Mouse (Mus musculus): ENCODE results near the gene N4bp3. TPM values are rescaled to one million over a fixed set of nuclear protein-coding genes. Genes with fewer than 3 reads are reported as not detected.

N4bp3 gene
- polyA plus RNA-seq, 1 experiment from 2014 or later, result 43.9 TPM

DNA sequence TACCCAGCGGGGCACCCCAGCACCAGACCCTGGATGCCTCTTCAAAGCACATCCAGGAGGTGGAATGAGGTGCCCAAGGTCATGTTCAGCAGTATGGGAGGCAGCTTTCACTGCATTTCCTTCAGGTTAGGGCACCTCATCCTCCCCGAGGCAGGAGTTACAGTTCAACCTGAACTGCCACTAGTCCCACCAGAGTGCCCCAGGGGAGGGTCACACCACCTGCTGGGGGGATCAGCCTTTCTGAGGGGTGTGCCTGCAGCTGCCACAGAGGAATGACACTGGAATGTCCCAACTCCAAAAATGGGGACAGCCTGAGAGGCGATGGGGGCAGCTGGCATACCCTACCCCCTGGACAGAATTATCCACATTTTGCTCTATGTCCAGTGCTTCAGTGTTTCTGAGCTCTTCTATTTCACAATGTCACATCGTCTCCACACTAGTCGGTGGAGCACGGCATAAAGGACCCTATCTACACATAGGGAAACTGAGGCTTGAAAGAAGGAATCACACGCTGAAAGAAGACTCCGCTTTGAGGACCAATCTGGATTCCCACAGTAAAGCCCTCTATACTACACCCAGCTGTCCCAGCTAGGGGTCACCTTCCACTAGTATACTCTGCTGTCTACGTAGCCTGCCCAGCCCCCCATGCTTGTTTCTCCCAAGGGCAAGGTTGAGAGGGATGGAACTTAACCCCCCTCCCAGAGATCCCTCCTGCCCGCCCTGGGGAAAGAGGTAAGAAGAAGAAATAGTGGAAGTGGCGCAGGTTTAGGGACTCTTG, 1.3 kb downstream of the N4bp3 start:
- DNase-seq (ENCODE audit: low spot score), result no peak
- WGBS, result 37% methylated on average over 11 of the region's 11 CpGs
- Histone ChIP-seq H3K36me3 (ENCODE audit: insufficient read depth, low read length) (no peaks in the 10 kb centered on the region), H3K9ac (replicated peaks; ENCODE audit: low read depth) (peak overlapping the region; percentile 74), H3K4me3 (ENCODE audit: low read depth, low read length) (peak overlapping the region; percentile 69), H3K4me1 (ENCODE audit: insufficient read depth, low read depth, low read length) (peaks cover 8% of the 10 kb centered on the region; the same call in 1 of the 2 replicates), H3K4me2 (replicated peaks; ENCODE audit: low read depth, low read length) (peak overlapping the region; percentile 91), H3K9me3 (ENCODE audit: low read length) (no peaks in the 10 kb centered on the region), H3K27me3 (replicated peaks; ENCODE audit: insufficient read depth, low read length) (no peaks in the 10 kb centered on the region), H3K27ac (ENCODE audit: low read length) (peak overlapping the region; percentile 83)
- TF ChIP-seq CTCF (IDR thresholded peaks at IDR 0.05), result no peak
- TF ChIP-seq EP300 (IDR thresholded peaks at IDR 0.05), result no peak
- no peak for ATAC-seq

DNA sequence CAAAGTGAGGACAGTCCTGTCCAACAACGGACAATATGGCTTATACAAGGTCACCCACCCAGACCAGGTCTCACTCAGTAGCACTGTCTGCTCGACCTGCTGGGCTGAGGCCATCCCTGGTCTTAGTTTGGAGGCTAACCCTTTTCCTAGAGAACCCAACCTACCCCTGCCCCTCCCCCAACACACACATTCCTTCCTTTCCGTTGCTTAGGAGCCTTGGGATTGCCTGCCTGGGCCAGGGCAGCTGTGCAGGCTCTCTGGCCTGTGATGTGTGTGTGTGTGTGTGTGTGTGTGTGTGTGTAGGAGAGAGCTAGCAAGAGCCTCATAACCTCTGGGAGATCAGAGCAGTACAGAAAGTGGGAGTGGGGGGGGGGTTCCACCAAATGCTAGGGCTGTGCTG, 2.1 kb downstream of the N4bp3 start:
- no peaks in the 10 kb centered on the region for H3K36me3 ChIP-seq (ENCODE audit: insufficient read depth, low read length)
- TF ChIP-seq CTCF (IDR thresholded peaks at IDR 0.05) (no peak), EP300 (IDR thresholded peaks at IDR 0.05) (no peak)
- no peaks in the 10 kb centered on the region for H3K27me3 ChIP-seq (replicated peaks; ENCODE audit: insufficient read depth, low read length)
- H3K4me1 ChIP-seq (ENCODE audit: insufficient read depth, low read depth, low read length), result peaks cover 8% of the 10 kb centered on the region; the same call in 1 of the 2 replicates
- H3K4me2 ChIP-seq (replicated peaks; ENCODE audit: low read depth, low read length), result peak overlapping the region; percentile 91
- peak; percentile 53 for DNase-seq (ENCODE audit: low spot score)
- peak overlapping the region; percentile 74 for H3K9ac ChIP-seq (replicated peaks; ENCODE audit: low read depth)
- H3K27ac ChIP-seq (ENCODE audit: low read length), result peak overlapping the region; percentile 83
- no peak for ATAC-seq
- WGBS, result 17% methylated on average over 3 of the region's 3 CpGs
- H3K9me3 ChIP-seq (ENCODE audit: low read length), result no peaks in the 10 kb centered on the region
- H3K4me3 ChIP-seq (ENCODE audit: low read depth, low read length), result peak overlapping the region; percentile 69

DNA sequence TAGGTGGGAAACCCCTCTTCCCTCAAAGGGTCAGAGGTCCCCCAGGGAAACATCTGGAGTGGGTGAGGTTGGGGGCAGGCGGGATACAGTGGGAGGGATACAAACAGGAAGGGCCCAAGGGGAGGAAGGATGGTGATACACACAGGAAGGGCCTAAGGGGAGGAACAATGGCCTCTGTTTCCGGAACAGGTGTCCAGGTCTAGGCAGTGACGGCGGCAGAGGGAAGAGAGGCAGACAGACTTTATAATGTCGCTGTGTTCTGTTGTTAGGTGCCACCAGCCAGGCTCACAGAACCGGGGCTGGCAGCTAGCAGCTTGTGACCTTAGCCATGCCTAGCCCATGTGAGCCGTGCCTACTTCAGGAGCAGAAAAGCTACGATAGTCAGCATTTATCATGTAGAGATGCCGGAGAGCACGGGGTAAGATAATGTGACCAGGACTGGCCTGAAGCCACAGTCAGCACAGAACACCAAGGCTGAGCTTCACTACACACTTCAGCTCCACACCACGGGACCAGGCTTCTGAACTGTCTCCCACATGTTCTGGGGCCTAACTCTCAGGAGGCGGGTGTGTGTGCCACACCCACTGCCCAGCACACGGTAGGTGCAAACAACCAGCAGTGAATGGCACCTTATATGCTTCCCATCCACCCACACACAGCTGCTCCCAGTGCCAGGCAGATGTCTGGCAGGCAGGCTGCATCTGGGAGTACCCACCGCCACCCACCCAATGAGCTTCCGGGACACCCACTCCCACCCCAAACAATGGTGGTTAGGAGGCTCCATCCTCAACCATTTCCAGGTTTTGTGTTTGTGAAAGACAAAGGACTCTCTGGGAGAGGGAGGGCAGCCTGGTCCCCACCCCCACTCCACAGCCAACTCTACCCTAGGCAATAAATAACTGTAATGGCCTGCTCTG, 3.6 kb downstream of the N4bp3 start:
- Histone ChIP-seq H3K4me3 (ENCODE audit: low read depth, low read length) (peak overlapping the region; percentile 14; the same call in 1 of the 2 replicates), H3K4me1 (ENCODE audit: insufficient read depth, low read depth, low read length) (peaks cover 8% of the 10 kb centered on the region; the same call in 1 of the 2 replicates), H3K36me3 (ENCODE audit: insufficient read depth, low read length) (no peaks in the 10 kb centered on the region), H3K27ac (ENCODE audit: low read length) (peak overlapping the region; percentile 84), H3K27me3 (replicated peaks; ENCODE audit: insufficient read depth, low read length) (no peaks in the 10 kb centered on the region), H3K4me2 (replicated peaks; ENCODE audit: low read depth, low read length) (peak overlapping the region; percentile 91; the same call in 1 of the 2 replicates), H3K9me3 (ENCODE audit: low read length) (no peaks in the 10 kb centered on the region), H3K9ac (replicated peaks; ENCODE audit: low read depth) (no peak overlapping the region; the same call in 1 of the 2 replicates)
- WGBS, result 57% methylated on average over 15 of the region's 15 CpGs
- DNase-seq (ENCODE audit: low spot score) (peak; percentile 63), ATAC-seq (peak; percentile 70)
- no peak for TF ChIP-seq CTCF (IDR thresholded peaks at IDR 0.05)
- peak; percentile 82 for TF ChIP-seq EP300 (IDR thresholded peaks at IDR 0.05)

DNA sequence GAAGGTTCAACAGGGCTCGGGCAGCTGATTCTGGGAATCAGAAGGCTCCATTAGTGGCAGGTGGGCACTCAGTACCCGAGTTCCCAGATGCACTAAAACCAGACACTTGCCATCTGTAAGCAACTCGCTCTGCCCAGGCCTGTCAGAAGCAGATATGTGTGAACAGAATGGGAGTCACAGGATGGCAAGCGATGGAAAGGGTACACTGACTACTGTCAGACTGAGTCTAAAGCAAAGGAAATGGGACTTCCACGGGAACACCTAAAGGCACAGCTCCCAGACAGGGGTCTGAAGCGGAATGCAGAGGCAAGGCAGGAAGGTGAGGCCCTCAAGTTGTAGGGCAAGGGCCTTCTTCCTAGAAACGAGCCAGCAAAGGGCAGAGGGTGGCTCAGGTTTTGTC, 4.4 kb downstream of the N4bp3 start:
- H3K27me3 ChIP-seq (replicated peaks; ENCODE audit: insufficient read depth, low read length), result no peaks in the 10 kb centered on the region
- H3K4me3 ChIP-seq (ENCODE audit: low read depth, low read length), result no peak overlapping the region
- no peak for TF ChIP-seq EP300 (IDR thresholded peaks at IDR 0.05)
- TF ChIP-seq CTCF (IDR thresholded peaks at IDR 0.05), result no peak
- H3K27ac ChIP-seq (ENCODE audit: low read length), result peak overlapping the region; percentile 84
- no peaks in the 10 kb centered on the region for H3K9me3 ChIP-seq (ENCODE audit: low read length)
- H3K4me1 ChIP-seq (ENCODE audit: insufficient read depth, low read depth, low read length), result peaks cover 8% of the 10 kb centered on the region; the same call in 1 of the 2 replicates
- no peak overlapping the region for H3K4me2 ChIP-seq (replicated peaks; ENCODE audit: low read depth, low read length)
- WGBS, result 65% methylated on average over 7 of the region's 7 CpGs
- no peak overlapping the region for H3K9ac ChIP-seq (replicated peaks; ENCODE audit: low read depth)
- DNase-seq (ENCODE audit: low spot score) (no peak), ATAC-seq (no peak)
- no peaks in the 10 kb centered on the region for H3K36me3 ChIP-seq (ENCODE audit: insufficient read depth, low read length)

DNA sequence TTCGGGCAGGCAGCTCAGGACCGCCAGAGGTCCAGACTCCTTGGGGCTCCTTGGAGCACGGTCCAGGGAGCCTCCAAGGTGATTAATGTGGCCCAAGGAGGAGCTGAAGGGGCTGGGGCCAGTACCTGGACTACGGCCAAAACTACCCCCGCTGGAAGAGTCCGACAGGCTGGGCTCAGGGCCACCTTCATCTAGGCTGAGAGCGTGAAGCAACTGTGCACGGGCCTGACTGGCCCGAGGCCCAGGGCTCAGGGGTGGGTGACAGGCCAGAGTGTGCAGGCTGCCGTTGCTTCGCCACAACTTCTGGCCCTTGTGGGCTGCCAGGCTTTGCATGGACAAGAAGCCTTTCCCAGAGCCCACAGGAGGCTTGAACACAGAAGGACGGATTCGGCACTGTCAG, 5.3 kb downstream of the N4bp3 start:
- Histone ChIP-seq H3K9me3 (ENCODE audit: low read length) (no peaks in the 10 kb centered on the region), H3K27me3 (replicated peaks; ENCODE audit: insufficient read depth, low read length) (no peaks in the 10 kb centered on the region), H3K4me2 (replicated peaks; ENCODE audit: low read depth, low read length) (no peak overlapping the region), H3K27ac (ENCODE audit: low read length) (peak overlapping the region; percentile 9; the same call in 1 of the 2 replicates), H3K4me1 (ENCODE audit: insufficient read depth, low read depth, low read length) (peaks cover 8% of the 10 kb centered on the region), H3K36me3 (ENCODE audit: insufficient read depth, low read length) (no peaks in the 10 kb centered on the region), H3K4me3 (ENCODE audit: low read depth, low read length) (no peak overlapping the region), H3K9ac (replicated peaks; ENCODE audit: low read depth) (no peak overlapping the region)
- DNase-seq (ENCODE audit: low spot score), result peak; percentile 38
- ATAC-seq, result no peak
- WGBS, result 43% methylated on average over 13 of the region's 13 CpGs
- no peak for TF ChIP-seq EP300 (IDR thresholded peaks at IDR 0.05)
- TF ChIP-seq CTCF (IDR thresholded peaks at IDR 0.05), result no peak

DNA sequence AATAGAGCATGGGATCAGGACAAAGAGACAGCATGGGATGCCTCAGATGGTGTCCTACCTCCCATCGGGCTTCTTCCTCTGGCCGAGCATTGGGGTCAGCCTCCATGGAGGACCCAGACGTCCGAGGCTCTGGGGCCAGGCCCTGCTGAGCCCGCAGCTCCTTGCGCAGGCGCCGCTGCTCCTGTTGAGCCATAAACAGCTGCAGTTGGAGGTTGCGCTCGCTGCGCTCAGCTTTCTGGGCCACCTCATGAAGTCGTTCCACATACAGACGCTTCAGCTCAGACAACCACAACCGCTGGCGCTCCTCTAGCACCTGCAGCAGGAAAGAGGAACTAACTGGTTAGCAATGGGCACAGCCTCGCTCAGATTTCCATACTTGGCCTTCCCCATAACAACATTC, 6.4 kb downstream of the N4bp3 start:
- Histone ChIP-seq H3K27me3 (replicated peaks; ENCODE audit: insufficient read depth, low read length) (no peaks in the 10 kb centered on the region), H3K9ac (replicated peaks; ENCODE audit: low read depth) (no peak overlapping the region), H3K9me3 (ENCODE audit: low read length) (no peaks in the 10 kb centered on the region), H3K4me3 (ENCODE audit: low read depth, low read length) (no peak overlapping the region), H3K36me3 (ENCODE audit: insufficient read depth, low read length) (no peaks in the 10 kb centered on the region), H3K27ac (ENCODE audit: low read length) (no peak overlapping the region), H3K4me2 (replicated peaks; ENCODE audit: low read depth, low read length) (no peak overlapping the region), H3K4me1 (ENCODE audit: insufficient read depth, low read depth, low read length) (peaks cover 8% of the 10 kb centered on the region)
- WGBS, result 68% methylated on average over 16 of the region's 16 CpGs
- DNase-seq (ENCODE audit: low spot score) (no peak), ATAC-seq (no peak)
- TF ChIP-seq EP300 (IDR thresholded peaks at IDR 0.05) (no peak), CTCF (IDR thresholded peaks at IDR 0.05) (no peak)

Measured in lung, postnatal 0 days (tissue).